Mouse (Mus musculus) G1E-ER4 (cell line): ENCODE results near the gene Gstt4. TPM values are rescaled to one million over a fixed set of nuclear protein-coding genes. Genes with fewer than 3 reads are reported as not detected.

Experiments used
- GATA1 ChIP-seq: IDR thresholded peaks from one replicate; pipeline ENCODE4 v1.8.0; 2012; ENCODE audit warnings: low read length, inconsistent platforms
- polyA plus RNA-seq: library from polyadenylated mRNA; stranded (reverse); fragments of >175 nt; gene quantifications from 2 replicates; pipeline ENCODE4 v1.2.3, GENCODE M21; 2012

The Gstt4 gene
- polyA plus RNA-seq, 1 experiment, result not detected

DNA sequence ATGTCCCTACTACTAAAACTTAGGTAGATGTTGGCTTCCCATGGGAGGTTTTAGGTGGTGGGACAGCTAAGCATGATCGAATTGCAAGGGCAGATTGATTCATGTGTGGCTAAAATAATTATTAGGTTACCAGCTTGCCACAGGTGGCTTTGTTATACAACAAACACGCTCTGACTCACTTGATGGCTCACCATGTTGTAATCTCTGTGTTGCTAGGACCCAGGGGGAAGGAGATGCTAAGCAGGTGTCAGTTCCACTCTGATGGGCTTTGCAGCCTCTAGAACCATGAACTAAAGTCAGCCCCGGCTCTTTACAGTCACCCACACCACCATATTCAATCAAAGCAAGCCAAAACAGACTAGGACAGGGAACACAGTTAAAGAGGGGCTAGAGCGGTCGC lies 2.5 kb downstream of the Gstt4 start:
- TF ChIP-seq GATA1, result no peak

DNA sequence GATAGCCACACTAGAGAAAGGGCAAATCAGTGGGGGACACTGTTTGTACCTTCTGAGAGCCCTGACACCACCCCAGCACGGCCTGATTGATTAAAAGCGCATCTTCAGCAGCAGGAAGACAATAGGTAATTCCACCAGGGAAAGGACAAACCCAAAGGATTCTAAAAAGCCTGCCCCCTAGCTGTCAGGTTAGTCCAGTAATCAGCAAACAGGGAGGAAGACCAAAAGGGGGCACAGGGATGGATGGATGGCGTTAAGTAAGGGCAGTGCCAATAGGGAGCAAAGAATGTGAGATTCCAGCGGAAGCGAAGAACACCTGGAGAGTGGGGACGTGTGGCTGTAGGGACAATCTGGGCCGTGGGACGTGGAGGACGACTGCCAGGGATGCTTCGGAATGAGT lies 3.7 kb downstream of the Gstt4 start:
- TF ChIP-seq GATA1, result no peak

GRCm38 (mm10) chr10:75804217-75804616 lies 18.1 kb downstream of the Gstt4 start:
- TF ChIP-seq GATA1, result no peak

DNA sequence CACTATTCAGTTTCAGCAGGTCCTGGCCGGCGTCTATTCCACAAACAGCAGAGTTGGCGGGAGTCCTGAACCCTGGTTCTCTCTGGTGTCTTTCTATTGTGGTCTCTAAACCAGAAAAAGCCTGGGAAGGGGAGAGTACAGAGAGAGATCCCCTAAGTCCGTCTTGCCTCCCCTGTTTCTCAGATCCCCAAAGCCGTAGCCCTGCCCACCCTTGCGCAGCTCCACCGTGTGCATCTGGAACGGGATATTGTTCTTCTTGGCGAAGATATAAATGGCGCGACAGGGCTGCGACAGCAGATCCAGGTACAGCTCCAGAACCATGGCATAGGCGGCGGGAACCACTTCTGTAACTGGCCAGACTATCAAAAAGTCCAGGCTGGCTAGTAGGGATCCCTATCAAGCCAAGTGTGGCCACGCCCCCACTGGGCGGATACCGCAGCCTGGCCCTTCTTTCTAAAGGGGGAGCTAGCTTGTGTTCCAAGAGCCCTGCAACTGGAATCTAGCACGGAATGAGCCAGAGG lies 24.1 kb downstream of the Gstt4 start, which contains the start of gene Gstt1:
Gene Gstt1, minus strand, starts transcription at position 409 of the 521 bp plus-strand sequence.
- TF ChIP-seq GATA1, result no peak

- TF ChIP-seq GATA1, result no peak
These were observed 24.6 kb downstream of the Gstt4 start for GRCm38 (mm10) chr10:75797619-75798175.

- no peak for TF ChIP-seq GATA1
These were observed 25.4 kb downstream of the Gstt4 start for GRCm38 (mm10) chr10:75796731-75797516.

DNA sequence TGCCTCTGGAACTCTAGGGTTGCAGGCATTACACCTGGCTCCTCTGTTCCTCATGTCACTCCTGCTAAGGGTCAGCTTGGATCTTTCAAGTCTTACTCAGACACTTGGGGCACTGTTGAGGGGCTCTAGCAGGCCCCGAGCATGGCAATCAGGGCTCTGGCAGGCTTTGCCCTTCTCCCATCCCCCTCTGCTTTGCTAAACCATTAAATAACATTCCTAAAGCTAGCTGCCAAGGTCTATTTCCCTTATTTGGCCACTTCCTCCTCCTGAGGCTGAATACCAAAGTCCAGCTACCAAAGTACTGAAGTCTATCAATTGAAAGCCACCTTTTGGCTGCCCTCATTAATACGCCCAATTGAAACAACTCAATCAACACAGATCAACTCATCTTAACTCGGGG lies 27.5 kb downstream of the Gstt4 start:
- no peak for TF ChIP-seq GATA1

GRCm38 (mm10) chr10:75790773-75791172 lies 31.6 kb downstream of the Gstt4 start:
- no peak for TF ChIP-seq GATA1

- no peak for TF ChIP-seq GATA1
These were observed 32.5 kb downstream of the Gstt4 start for GRCm38 (mm10) chr10:75789841-75790240.

GRCm38 (mm10) chr10:75789081-75789735 lies 33.1 kb downstream of the Gstt4 start:
- TF ChIP-seq GATA1, result no peak

GRCm38 (mm10) chr10:75788277-75788676 lies 34.1 kb downstream of the Gstt4 start:
- no peak for TF ChIP-seq GATA1

- no peak for TF ChIP-seq GATA1
These were observed 36.9 kb downstream of the Gstt4 start for GRCm38 (mm10) chr10:75785442-75785841.

DNA sequence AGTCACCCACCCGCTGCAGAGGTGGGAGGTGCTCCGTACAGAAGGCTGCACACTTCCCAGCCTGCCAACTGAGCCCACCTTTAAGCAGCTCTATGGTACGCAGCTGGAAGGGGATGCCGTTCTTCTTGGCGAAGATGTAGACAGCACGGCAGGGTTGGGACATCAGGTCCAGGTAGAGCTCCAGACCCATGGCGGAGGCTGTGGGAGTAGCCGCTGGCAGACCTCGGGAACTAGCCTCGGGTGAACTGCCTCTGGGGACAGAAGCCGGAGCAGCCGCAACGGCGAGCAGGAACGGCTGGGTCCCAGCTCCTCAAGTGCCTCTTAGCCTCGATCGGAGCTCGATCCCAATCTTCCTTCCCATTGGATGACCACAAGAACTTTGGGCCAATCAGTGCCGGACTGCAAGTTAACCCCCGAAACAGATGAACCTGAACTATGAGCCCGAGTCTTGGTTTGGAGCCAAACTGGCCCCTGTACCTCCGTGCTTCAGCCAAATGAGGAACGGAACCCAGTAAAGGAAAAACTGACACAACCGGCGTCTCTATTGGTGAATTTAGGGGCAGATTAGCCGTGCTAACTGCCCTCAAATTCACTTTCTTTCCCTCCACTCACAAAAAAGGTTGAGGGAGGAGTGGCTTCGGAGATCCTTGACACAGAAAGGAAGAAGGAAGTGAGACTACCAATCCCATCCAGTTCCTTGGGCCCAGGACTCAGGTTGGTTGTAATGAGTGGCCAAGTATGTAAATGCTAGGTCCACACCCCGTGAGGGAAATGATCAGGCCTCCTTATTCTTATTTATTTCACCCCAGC lies 41.4 kb downstream of the Gstt4 start, which contains the start of the genes Gm20441 and Gstt3:
Gene Gm20441, minus strand, starts transcription at position 186 of the 810 bp plus-strand sequence.
Gene Gstt3, minus strand, starts transcription at position 646 of the 810 bp plus-strand sequence.
- TF ChIP-seq GATA1, result no peak

DNA sequence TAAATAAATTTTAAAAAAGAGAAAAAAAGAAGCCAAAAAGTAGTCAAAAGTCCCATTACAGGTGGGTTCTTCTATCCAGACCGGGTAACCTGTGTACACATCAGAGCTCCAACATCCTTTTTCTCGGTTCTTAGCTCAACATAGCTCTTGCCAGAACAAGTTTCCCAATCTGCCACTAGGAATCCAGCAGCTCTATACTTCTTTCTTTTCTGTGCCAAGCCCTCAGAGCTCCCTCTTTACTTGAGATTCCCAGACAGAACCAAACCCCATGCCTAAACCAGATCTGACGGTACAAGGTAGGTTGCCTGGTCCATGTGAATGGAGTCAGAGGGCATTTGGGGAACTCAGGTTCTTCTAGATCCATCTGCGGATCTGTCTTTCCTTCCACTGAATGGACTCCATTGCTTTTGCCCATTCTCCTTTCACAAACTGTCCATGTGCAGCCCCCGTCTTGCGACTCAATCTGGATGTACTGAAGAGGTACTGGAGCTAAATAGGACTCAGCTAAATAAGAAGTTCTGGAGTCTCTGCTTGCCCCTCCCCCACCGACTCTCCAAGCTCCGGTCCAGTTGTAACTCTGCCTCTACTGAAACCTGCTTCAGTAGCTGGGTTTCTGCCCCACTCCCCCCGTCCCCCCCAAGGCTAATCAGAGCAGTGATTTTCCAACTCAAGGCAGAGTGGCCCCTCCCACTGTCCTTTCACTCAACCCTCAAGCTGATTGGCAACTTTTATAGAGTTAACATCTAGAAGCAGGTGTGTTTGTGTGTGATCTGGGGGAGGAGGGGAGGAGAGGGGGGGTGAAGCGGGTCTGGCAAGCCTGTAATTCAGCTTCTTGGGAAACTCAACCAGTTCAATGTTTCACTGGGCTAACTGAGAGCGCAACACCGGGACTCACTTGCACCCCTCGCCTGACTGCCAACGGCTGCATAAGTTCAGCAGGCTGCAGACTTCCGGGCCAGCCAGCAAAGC lies 42.9 kb downstream of the Gstt4 start:
- no peak for TF ChIP-seq GATA1
